Mouse (Mus musculus) testis, adult 2 months (tissue): ENCODE measurements at regions not wholly inside any gene's neighbourhood (a gene's known extent, or its start where the extent isn't known, plus 50 kb on each side); places are given as distances from the start of the nearest gene placed in this dataset.

Source experiments
- H3K27ac ChIP-seq: fragments of 200-500 bp; 2 replicates; pipeline ENCODE4 v1.5.1; 2012; ENCODE audit warnings: low read depth, low read length; ENCODE audit not compliant: control insufficient read depth, insufficient read depth
- H3K27me3 ChIP-seq: fragments of 200-500 bp; 2 replicates; pipeline ENCODE4 v1.6.1; 2012; ENCODE audit warnings: mild to moderate bottlenecking, low read length, moderate library complexity; ENCODE audit not compliant: control insufficient read depth, insufficient read depth
- H3K36me3 ChIP-seq: fragments of 200-500 bp; 2 replicates; pipeline ENCODE4 v1.6.1; 2012; ENCODE audit warnings: mild to moderate bottlenecking, low read length; ENCODE audit not compliant: control insufficient read depth, insufficient read depth
- H3K4me1 ChIP-seq: fragments of 200-500 bp; 2 replicates; pipeline ENCODE4 v1.6.1; 2012; ENCODE audit warnings: low read length; ENCODE audit not compliant: control insufficient read depth, insufficient read depth
- H3K4me3 ChIP-seq: fragments of 200-500 bp; 2 replicates; pipeline ENCODE4 v1.5.1; 2012; ENCODE audit warnings: low read depth, mild to moderate bottlenecking, low read length, moderate library complexity, mixed read lengths; ENCODE audit not compliant: control insufficient read depth
- CTCF ChIP-seq: fragments of 200-500 bp; IDR thresholded peaks from 2 replicates; pipeline ENCODE4 v1.5.1; 2012; ENCODE audit warnings: low read depth, mild to moderate bottlenecking, inconsistent platforms, low read length, moderate library complexity; ENCODE audit not compliant: control insufficient read depth, insufficient read depth, insufficient replicate concordance
- POLR2A ChIP-seq: fragments of 200-500 bp; IDR thresholded peaks from 2 replicates; pipeline ENCODE4 v1.6.1; 2012; ENCODE audit warnings: low read depth, mild to moderate bottlenecking, inconsistent platforms, low read length, moderate library complexity; ENCODE audit not compliant: control insufficient read depth

GRCm38 (mm10) chr15:93821236-93821635 is 225.5 kb upstream of the Prickle1 start:
- TF ChIP-seq CTCF (no peak), POLR2A (no peak)
- H3K36me3 ChIP-seq = no peaks in the 10 kb centered on the region
- H3K27me3 ChIP-seq = no peaks in the 10 kb centered on the region
- peaks cover 2% of the 10 kb centered on the region; the same call in 1 of the 2 replicates for H3K4me1 ChIP-seq
- H3K27ac ChIP-seq = no peak overlapping the region
- no peak overlapping the region for H3K4me3 ChIP-seq

DNA sequence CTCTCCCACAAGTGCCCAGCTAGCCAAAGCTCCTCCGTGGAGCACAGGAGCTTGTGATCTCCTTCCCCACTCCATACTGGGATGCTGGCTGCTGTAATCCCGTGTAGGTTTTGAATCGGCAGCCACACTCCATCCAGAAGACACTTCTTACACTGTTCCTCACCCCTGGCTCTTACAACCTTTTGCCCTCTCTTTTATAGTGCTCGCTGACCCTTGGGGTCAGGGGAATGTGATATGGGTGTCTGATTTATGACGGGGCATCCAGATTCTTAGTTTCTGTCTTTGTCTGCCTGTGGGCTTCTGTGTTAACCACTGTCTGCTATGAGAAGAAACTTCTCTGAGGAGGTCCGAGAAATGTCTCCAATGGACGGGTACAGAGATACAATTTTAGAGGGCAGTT is 216.3 kb upstream of the Prickle1 start:
- no peaks in the 10 kb centered on the region for H3K36me3 ChIP-seq
- H3K4me3 ChIP-seq = no peak overlapping the region
- no peaks in the 10 kb centered on the region for H3K4me1 ChIP-seq
- H3K27me3 ChIP-seq = no peaks in the 10 kb centered on the region
- TF ChIP-seq POLR2A (no peak), CTCF (no peak)
- H3K27ac ChIP-seq = no peak overlapping the region

DNA sequence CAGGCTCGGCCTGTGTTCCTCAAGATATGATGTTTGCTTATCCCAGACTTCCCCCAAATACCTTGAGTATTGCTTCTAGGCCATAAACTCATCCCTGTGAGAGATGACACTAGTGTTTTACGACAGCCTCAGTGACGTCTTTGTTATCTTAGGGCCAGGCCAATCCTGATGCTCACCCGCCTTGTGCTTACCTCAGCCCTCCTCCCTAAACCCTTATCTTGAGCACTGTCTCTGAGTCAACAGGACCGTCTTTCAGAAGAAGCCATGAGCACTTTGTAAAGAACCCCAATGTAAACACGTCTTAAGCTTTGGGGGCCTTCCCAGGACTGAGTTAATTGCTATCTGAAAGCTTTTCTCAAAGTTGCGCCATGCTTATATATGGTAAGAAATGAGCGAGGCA is 212.3 kb upstream of the Prickle1 start:
- H3K4me1 ChIP-seq = no peaks in the 10 kb centered on the region

DNA sequence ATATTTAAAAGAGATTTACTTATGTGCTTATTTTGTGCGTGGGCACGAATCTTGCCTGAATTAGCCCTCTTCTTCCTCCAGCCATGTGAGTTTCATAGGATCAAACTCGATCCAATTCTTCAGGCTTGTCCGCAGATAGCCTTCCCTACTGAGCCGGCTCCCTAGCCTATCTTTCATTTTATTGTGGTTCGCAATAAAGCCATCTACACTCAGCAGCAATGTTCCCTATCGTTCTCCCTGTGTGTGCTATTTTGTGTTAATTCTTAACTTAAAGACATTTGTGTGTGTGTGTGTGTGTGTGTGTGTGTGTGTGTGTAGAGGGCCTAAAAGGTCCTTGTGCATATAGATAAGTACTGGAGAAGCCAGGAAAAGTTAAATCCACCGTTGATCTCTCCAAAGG is 211.8 kb upstream of the Prickle1 start:
- no peaks in the 10 kb centered on the region for H3K27me3 ChIP-seq
- H3K4me1 ChIP-seq = no peaks in the 10 kb centered on the region
- H3K27ac ChIP-seq = no peak overlapping the region
- H3K4me3 ChIP-seq = no peak overlapping the region
- no peaks in the 10 kb centered on the region for H3K36me3 ChIP-seq
- TF ChIP-seq POLR2A = no peak
- no peak for TF ChIP-seq CTCF

More for the DNA sequence above, 212.3 kb upstream of the Prickle1 start:
- H3K27me3 ChIP-seq = no peaks in the 10 kb centered on the region
- H3K27ac ChIP-seq = no peak overlapping the region
- no peak overlapping the region for H3K4me3 ChIP-seq
- TF ChIP-seq CTCF (no peak), POLR2A (no peak)
- H3K36me3 ChIP-seq = no peaks in the 10 kb centered on the region

- TF ChIP-seq POLR2A (no peak), CTCF (no peak)
- no peaks in the 10 kb centered on the region for H3K27me3 ChIP-seq
These were observed 209.0 kb upstream of the Prickle1 start for GRCm38 (mm10) chr15:93804703-93805102.

DNA sequence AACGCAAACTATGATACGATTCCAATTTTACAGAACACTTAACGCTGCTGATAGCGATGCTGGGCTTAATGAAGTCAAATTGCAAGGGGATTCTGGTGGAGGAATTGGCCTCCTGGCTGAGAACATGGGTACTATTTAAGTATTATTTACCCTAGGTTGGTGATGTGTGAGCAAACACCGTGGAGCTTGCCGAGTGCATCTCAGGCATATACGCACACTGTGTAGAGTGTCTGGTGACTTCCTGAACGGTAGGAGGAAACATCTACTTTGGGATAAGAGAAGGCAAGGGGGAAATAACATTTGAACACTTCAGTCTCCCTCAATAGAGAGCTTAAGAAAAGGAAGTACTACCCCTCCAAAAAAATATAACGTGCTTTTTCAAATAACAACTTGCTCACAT is 194.8 kb upstream of the Prickle1 start:
- no peaks in the 10 kb centered on the region for H3K27me3 ChIP-seq
- H3K4me3 ChIP-seq = no peak overlapping the region
- no peak overlapping the region for H3K27ac ChIP-seq
- no peaks in the 10 kb centered on the region for H3K36me3 ChIP-seq
- no peak for TF ChIP-seq POLR2A
- TF ChIP-seq CTCF = no peak
- H3K4me1 ChIP-seq = no peaks in the 10 kb centered on the region

More at GRCm38 (mm10) chr15:93804703-93805102, 209.0 kb upstream of the Prickle1 start:
- H3K27ac ChIP-seq = no peak overlapping the region
- H3K4me1 ChIP-seq = no peaks in the 10 kb centered on the region
- H3K36me3 ChIP-seq = no peaks in the 10 kb centered on the region
- no peak overlapping the region for H3K4me3 ChIP-seq

- no peaks in the 10 kb centered on the region for H3K36me3 ChIP-seq
- TF ChIP-seq POLR2A (no peak), CTCF (no peak)
- H3K4me1 ChIP-seq = no peaks in the 10 kb centered on the region
- H3K4me3 ChIP-seq = no peak overlapping the region
- H3K27me3 ChIP-seq = no peaks in the 10 kb centered on the region
- H3K27ac ChIP-seq = no peak overlapping the region
These were observed 194.1 kb upstream of the Prickle1 start for GRCm38 (mm10) chr15:93789762-93790161.

DNA sequence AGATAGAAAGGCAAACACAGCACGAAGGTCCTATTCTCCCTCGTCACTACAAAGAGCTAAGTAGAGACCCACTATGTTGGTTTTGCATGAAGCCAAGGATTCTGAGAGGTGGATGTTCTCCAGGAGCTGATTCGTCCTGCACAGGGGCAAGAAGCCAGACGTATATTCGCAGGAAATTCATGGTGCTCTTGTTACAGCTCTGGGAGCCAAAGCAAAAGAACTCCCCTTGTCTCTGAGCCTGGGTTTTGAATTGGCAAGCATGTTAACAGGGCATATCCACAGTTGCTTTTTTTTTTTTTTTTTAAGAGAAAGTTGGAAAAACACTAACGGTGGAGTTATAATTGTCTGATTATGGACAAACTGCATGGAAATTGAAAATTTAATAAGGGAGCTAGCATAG is 191.7 kb upstream of the Prickle1 start:
- TF ChIP-seq CTCF (no peak), POLR2A (no peak)
- no peak overlapping the region for H3K27ac ChIP-seq
- no peaks in the 10 kb centered on the region for H3K36me3 ChIP-seq
- H3K4me1 ChIP-seq = no peaks in the 10 kb centered on the region
- no peak overlapping the region for H3K4me3 ChIP-seq
- H3K27me3 ChIP-seq = no peaks in the 10 kb centered on the region
